Mouse (Mus musculus): ENCODE measurements around the gene Acsm2.

The Acsm2 gene

GRCm38 (mm10) chr7:119594530-119595107, 40.5 kb downstream of the Acsm2 start:
- no peak for DNase-seq

GRCm38 (mm10) chr7:119595306-119595705, 41.2 kb downstream of the Acsm2 start:
- no peak for DNase-seq

DNA sequence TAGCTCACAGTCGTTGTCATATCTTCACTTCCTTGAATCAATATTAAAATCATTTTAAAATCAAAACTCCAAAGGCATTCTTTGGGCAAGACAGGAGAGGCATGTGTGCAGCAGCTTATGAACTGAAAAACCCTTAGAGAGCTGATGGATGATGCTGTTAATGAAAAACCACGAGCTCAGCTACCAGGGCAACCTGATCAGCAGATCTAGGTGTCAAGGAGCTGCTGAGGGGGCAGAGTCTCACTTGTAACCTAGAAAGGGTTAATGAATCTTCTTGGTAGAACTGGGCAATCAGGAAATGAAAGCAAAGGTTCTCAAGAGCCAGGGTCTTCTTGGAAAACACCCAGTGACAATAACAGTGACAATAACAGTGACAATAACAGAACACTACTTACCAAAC, 42.4 kb downstream of the Acsm2 start:
- DNase-seq, result no peak

- no peak for DNase-seq
Measured at GRCm38 (mm10) chr7:119601195-119601953, 47.2 kb downstream of the Acsm2 start.

DNA sequence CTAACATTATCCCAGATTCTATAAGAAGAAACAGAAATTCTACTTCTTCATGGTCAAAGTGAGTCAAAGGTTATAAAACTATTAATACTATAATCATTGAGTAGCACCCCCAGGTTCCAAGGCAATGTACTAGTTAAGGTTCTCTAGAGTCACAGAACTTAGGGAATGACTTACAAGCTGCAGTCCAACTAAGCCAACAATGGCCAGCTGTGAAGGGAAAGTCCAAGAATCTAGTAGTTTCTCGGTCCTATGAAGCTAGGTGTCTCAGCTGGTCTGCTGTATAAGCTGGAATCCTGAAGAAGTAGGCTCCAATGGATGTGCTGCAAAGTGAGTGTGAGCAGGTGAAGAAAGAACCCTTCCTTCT, 47.8 kb downstream of the Acsm2 start:
- DNase-seq, result no peak

GRCm38 (mm10) chr7:119604903-119605483, 50.9 kb downstream of the Acsm2 start:
- DNase-seq, result no peak

DNA sequence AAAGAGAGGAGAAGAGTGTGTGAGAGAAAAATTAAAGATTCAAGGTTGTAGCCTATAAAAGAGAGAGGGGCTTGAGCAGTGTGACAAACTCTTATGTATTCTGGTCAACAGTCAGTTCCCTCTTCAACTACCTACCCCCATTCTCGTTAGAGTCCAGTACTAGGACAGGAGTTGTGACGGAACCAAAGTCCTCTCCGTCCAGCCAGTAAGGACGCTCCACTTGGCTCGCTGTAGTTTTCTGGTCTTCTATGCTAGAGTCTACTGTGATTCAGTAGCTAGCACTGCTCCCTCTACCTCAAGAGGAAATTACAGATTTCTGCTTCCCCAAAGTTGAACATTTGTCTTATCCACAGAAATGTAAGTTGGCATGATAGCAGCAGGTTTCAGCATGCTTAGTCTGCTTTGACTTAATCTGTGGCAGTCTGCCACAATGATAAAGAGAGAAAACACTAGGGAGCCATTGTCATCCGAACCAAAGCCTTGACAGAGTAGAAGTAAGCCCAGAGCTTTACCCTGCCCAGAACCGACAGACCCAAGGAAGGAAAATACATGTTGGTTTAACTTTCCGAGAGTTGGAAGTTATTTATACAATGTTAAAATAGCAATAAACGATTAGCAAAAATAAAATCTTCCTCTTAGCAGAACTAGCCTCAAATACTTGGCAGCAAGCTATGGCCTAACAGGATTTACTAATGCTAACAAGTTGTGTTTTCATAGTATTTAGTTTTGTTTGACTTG, 52.0 kb downstream of the Acsm2 start:
- no peak for DNase-seq

- DNase-seq, result no peak
Measured at GRCm38 (mm10) chr7:119606664-119607076, 52.5 kb downstream of the Acsm2 start, which contains the start of gene Acsm1. Gene Acsm1 (plus strand): TSS chr7:119607026.

- no peak for DNase-seq
Measured at GRCm38 (mm10) chr7:119607796-119608515, 53.8 kb downstream of the Acsm2 start.

GRCm38 (mm10) chr7:119616531-119616930, 62.4 kb downstream of the Acsm2 start:
- DNase-seq, result no peak

GRCm38 (mm10) chr7:119617593-119617992, 63.5 kb downstream of the Acsm2 start:
- DNase-seq, result no peak

DNA sequence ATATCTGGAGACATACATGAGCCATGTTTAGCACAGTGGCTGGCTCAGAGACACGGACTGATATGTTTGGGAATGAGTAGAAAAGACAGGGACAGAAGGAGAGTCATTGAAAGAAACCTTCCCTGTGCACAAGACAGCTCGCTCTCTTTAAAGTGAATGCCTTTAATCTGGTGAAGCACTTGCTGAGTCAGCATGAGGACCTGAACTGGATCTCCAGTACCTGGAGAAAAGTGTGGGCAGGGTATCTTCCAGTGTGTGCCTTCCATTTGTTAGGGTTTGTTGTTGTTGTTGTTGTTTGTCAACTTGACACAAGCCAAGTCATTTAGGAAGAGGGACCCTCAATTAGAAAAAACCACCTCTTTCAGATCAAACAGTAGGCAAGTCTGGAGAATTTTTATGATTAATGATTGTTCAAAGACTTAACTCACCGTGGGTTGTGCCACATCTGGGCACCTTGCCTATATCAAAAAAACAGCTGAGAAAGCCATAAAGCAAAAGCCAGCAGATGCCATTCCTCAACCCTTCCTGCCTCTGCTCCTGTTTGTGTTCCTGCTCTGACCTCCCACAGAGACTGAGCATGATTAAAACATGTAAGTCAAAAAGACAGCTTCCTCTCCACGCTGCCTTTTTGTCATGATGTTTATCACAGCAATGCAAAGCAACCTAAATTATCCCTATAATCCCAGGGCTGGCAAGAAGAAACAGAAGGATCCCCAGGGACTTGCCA, 64.2 kb downstream of the Acsm2 start:
- no peak for DNase-seq

GRCm38 (mm10) chr7:119620157-119620556, 66.0 kb downstream of the Acsm2 start:
- DNase-seq, result no peak

DNA sequence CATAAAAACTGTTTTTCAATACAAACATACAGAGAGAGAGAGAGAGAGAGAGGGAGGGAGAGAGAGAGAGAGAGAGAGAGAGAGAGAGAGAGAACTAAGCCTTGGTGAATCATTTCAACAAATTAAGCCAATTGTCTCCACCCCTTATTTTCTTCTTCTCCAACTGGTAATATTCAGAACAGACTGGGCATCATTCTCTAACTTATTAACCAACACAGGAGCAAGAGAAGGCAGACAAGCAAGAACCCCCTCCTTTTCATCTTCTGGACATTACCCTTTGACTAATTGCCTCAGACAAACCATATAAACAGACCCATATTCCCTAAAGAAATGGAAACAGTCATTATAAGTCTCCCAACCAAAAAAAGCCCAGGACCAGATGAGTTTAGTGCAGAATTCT, 84.6 kb downstream of the Acsm2 start:
- DNase-seq, result no peak

DNA sequence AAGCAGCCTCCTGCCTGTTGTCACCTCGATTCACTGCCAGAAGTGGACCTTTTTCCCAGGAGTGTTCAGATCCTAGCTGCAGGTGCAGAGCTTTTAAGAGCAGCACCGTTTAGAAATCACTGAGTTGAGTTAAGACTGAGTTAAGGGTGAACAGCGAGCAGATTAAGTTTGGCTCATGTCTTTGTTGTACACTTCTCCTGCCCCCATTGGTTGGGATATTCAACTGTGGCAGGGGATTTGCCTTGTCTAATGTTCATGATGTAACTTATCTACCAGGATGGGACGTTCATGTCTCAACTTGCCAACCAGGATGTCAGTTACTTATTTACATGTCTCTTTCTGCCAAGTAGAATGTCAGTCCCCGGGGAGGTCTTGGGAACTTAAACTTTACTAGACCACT, 88.2 kb downstream of the Acsm2 start:
- no peak for DNase-seq
